Mouse (Mus musculus) midbrain, embryonic 16.5 days (tissue): Measurements from ENCODE around the gene Ttn. TPM values are rescaled to one million over a fixed set of nuclear protein-coding genes. Genes with fewer than 3 reads are reported as not detected.

Experiments
- ATAC-seq: fragments of 200-750 bp; cut with Nextera tagmentation; 2 replicates; pipeline ENCODE4 v1.8.0; 2017; ENCODE audit warnings: moderate TSS enrichment
- H3K27ac ChIP-seq: fragments of 300-500 bp; sonication (generic); 2 replicates; pipeline ENCODE4 v1.5.1; 2014; ENCODE audit warnings: mild to moderate bottlenecking, low read length, mixed read lengths
- H3K27me3 ChIP-seq: fragments of 300-500 bp; sonication (generic); 2 replicates; pipeline ENCODE4 v1.6.1; 2014; ENCODE audit warnings: low read depth, low read length, mixed read lengths; ENCODE audit not compliant: control insufficient read depth, insufficient read depth
- H3K36me3 ChIP-seq: fragments of 300-500 bp; sonication (generic); 2 replicates; pipeline ENCODE4 v1.6.1; 2014; ENCODE audit warnings: mild to moderate bottlenecking, low read length, moderate library complexity, mixed read lengths; ENCODE audit not compliant: control insufficient read depth, insufficient read depth
- H3K4me1 ChIP-seq: fragments of 300-500 bp; sonication (generic); 2 replicates; pipeline ENCODE4 v1.6.1; 2014; ENCODE audit warnings: mild to moderate bottlenecking, low read length, mixed read lengths; ENCODE audit not compliant: control insufficient read depth, insufficient read depth
- H3K4me2 ChIP-seq: fragments of 300-500 bp; sonication (generic); 2 replicates; pipeline ENCODE4 v1.6.1; 2014; ENCODE audit warnings: mild to moderate bottlenecking, low read length, mixed read lengths
- H3K4me3 ChIP-seq: fragments of 300-500 bp; sonication (generic); 2 replicates; pipeline ENCODE4 v1.5.1; 2014; ENCODE audit warnings: low read depth, mild to moderate bottlenecking, low read length, moderate library complexity, mixed read lengths
- H3K9ac ChIP-seq: fragments of 300-500 bp; sonication (generic); 2 replicates; pipeline ENCODE4 v1.6.1; 2014; ENCODE audit warnings: low read depth, low read length, mixed read lengths
- H3K9me3 ChIP-seq: fragments of 300-500 bp; sonication (generic); replicated peaks from 2 replicates; pipeline ENCODE4 v1.6.1; 2014; ENCODE audit warnings: mild to moderate bottlenecking, low read length, mixed read lengths; ENCODE audit not compliant: control insufficient read depth, poor library complexity, severe bottlenecking
- WGBS: fragments of 180-500 bp; shearing (Covaris S2); extraction: QIAGEN DNeasy Blood & Tissue Kit; methylation state at CpG from one replicate; pipeline ENCODE4 v1.1.7; 2014; 5-methylcytosine and 5-hydroxymethylcytosine counted together
- polyA plus RNA-seq: library from polyadenylated mRNA; unstranded; fragments of >200 nt; fragmentation: Nextera tagmentation; extraction: Ambion mirVana; gene quantifications from 2 replicates; pipeline ENCODE4 v1.2.1, GENCODE M21; 2015

Gene Ttn
- polyA plus RNA-seq, 1 experiment from 2014 or later, result 0.21 TPM

DNA sequence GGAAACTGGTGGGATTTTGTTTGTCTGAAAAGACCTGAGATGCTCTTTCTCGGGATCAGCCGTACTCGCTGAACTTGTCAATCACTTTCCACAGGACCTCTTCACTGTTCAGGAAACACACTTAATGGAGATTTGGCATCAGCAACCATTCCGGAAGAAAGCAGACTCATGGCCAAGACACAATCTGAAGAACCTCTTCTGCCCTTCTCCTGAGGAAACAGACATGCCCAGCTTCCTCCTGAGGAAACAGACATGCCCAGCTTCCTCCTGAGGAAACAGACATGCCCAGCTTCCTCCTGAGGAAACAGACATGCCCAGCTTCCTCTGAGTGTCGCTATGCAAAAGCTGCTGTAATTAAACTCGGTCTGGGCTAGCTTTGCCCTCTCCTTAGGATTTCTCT lies 287.1 kb downstream of the Ttn start:
- Histone ChIP-seq H3K9ac (no peak overlapping the region), H3K36me3 (peaks cover 27% of the 10 kb centered on the region), H3K4me2 (no peak overlapping the region), H3K9me3 (no peaks in the 10 kb centered on the region), H3K27ac (no peak overlapping the region), H3K4me3 (no peak overlapping the region), H3K27me3 (no peaks in the 10 kb centered on the region), H3K4me1 (no peaks in the 10 kb centered on the region)
- no peak for ATAC-seq
- WGBS, result 84% methylated on average over 6 of the region's 6 CpGs

GRCm38 (mm10) chr2:76693765-76694164 lies 288.6 kb downstream of the Ttn start:
- Histone ChIP-seq H3K4me1 (no peaks in the 10 kb centered on the region), H3K4me2 (no peak overlapping the region), H3K36me3 (peaks cover 27% of the 10 kb centered on the region), H3K9ac (no peak overlapping the region), H3K4me3 (no peak overlapping the region), H3K27me3 (no peaks in the 10 kb centered on the region), H3K9me3 (no peaks in the 10 kb centered on the region), H3K27ac (no peak overlapping the region)
- WGBS, result 85% methylated on average over 5 of the region's 5 CpGs
- ATAC-seq, result no peak

GRCm38 (mm10) chr2:76690436-76691204 lies 291.7 kb downstream of the Ttn start:
- no peaks in the 10 kb centered on the region for H3K4me1 ChIP-seq
- 93% methylated on average over 12 of the region's 12 CpGs for WGBS
- H3K27ac ChIP-seq, result no peak overlapping the region
- H3K9me3 ChIP-seq, result no peaks in the 10 kb centered on the region
- H3K36me3 ChIP-seq, result peaks cover 28% of the 10 kb centered on the region
- no peak overlapping the region for H3K4me2 ChIP-seq
- no peak for ATAC-seq
- no peak overlapping the region for H3K9ac ChIP-seq
- no peak overlapping the region for H3K4me3 ChIP-seq
- no peaks in the 10 kb centered on the region for H3K27me3 ChIP-seq

DNA sequence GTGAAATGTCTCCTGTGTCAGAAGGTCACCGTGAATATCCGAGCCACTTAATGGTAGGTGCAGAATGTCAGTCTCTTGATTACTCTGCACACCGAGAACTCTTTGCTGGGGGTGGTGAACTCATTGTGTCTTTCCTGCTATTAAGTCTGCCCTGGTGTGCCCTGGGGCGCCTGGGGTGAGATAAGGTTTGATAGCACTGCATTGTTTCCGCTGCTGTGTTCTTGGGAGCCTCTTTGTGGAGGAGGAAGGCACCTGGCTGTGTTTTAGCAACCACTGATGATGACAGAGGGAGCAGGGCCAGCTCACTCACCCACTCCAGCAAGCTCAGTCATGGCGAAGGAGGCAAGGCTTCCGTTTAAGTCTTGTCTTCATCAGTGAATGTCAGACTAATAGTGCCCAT lies 294.2 kb downstream of the Ttn start:
- Histone ChIP-seq H3K4me1 (no peaks in the 10 kb centered on the region), H3K27me3 (no peaks in the 10 kb centered on the region), H3K9me3 (no peaks in the 10 kb centered on the region), H3K4me2 (no peak overlapping the region), H3K36me3 (peaks cover 25% of the 10 kb centered on the region), H3K9ac (no peak overlapping the region), H3K4me3 (no peak overlapping the region), H3K27ac (no peak overlapping the region)
- ATAC-seq, result no peak
- WGBS, result 86% methylated on average over 7 of the region's 7 CpGs

GRCm38 (mm10) chr2:76687608-76688007 lies 294.7 kb downstream of the Ttn start:
- Histone ChIP-seq H3K4me1 (no peaks in the 10 kb centered on the region), H3K36me3 (peaks cover 26% of the 10 kb centered on the region), H3K27ac (no peak overlapping the region), H3K9me3 (no peaks in the 10 kb centered on the region), H3K4me3 (no peak overlapping the region), H3K4me2 (no peak overlapping the region), H3K9ac (no peak overlapping the region), H3K27me3 (no peaks in the 10 kb centered on the region)
- ATAC-seq, result no peak
- WGBS, result 89% methylated on average over 3 of the region's 3 CpGs

DNA sequence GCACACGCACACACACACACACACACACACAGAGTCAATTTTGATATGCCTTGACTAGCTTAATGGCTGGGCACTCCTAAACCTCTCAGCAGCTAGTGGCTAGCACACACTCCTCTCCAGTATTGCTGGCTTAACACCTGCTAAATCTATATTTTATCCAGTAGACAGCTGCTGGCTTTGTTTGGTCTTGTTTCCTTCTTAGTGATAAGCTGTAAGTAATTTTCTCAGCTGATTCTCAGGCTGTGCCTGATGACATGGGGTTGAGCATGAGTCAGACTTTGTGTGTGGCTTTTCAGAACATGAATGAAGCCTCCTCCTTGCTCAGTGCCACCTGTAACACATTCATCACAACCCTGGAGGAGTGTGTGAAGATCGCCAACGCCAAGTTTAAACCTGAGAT lies 295.4 kb downstream of the Ttn start:
- Histone ChIP-seq H3K9me3 (no peaks in the 10 kb centered on the region), H3K36me3 (peaks cover 23% of the 10 kb centered on the region), H3K27me3 (no peaks in the 10 kb centered on the region), H3K4me1 (no peaks in the 10 kb centered on the region), H3K4me2 (no peak overlapping the region), H3K4me3 (no peak overlapping the region), H3K27ac (no peak overlapping the region), H3K9ac (no peak overlapping the region)
- ATAC-seq, result no peak
- 97% methylated on average over 3 of the region's 3 CpGs for WGBS

GRCm38 (mm10) chr2:76682301-76682700 lies 300.0 kb downstream of the Ttn start:
- WGBS, result 96% methylated on average over 8 of the region's 8 CpGs
- H3K9me3 ChIP-seq, result no peaks in the 10 kb centered on the region
- H3K36me3 ChIP-seq, result peaks cover 15% of the 10 kb centered on the region
- no peaks in the 10 kb centered on the region for H3K27me3 ChIP-seq
- no peaks in the 10 kb centered on the region for H3K4me1 ChIP-seq
- no peak overlapping the region for H3K27ac ChIP-seq
- no peak for ATAC-seq
- no peak overlapping the region for H3K4me3 ChIP-seq
- no peak overlapping the region for H3K9ac ChIP-seq
- no peak overlapping the region for H3K4me2 ChIP-seq

DNA sequence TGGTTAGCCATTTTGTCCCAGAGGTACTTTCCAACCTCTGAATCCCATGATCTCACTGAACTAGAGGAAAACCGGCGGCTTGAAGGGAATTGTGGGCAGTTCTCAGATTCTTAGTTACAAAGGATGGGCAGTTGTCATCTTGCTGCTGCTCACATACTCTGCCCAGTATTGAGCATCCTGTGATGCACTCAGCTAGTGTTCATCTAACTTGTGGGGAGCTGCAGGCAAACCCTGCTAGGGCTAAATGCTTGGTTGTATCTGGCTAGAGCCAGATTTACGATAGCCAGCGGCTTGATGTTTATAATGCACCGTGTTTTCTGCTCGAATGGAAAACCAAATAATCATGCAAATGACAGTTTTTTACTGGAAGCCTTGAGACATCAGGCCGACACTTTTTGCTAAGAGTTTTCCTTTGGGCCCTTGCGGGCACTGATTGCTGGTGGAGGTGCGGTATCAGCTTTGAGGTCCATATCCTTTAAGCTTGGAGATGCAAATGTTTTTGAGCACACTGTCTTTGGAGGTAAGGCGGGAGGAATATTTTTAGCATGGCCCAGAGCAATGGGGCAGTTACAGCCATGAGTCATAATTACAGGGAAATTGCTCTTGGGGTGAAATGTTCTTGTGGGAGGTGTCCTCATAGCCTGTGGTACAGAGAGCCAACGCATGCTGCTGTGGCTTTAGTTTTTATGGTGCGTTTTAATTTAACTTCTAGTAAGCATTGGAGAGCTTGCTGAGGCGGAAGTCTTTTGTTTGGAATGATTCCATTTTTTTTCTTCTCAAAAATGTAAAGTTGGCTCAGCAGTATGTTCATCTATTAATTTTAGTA lies 305.7 kb downstream of the Ttn start:
- peak overlapping the region; percentile 67 for H3K4me2 ChIP-seq
- 64% methylated on average over 13 of the region's 13 CpGs for WGBS
- no peaks in the 10 kb centered on the region for H3K36me3 ChIP-seq
- H3K27me3 ChIP-seq, result no peaks in the 10 kb centered on the region
- peak overlapping the region; percentile 73 for H3K4me3 ChIP-seq
- H3K9ac ChIP-seq, result peak overlapping the region; percentile 81
- ATAC-seq, result no peak
- H3K9me3 ChIP-seq, result no peaks in the 10 kb centered on the region
- no peak overlapping the region for H3K27ac ChIP-seq
- H3K4me1 ChIP-seq, result peaks cover 24% of the 10 kb centered on the region

GRCm38 (mm10) chr2:76675949-76676348 lies 306.4 kb downstream of the Ttn start:
- Histone ChIP-seq H3K27me3 (no peaks in the 10 kb centered on the region), H3K9ac (peak overlapping the region; percentile 81), H3K9me3 (no peaks in the 10 kb centered on the region), H3K36me3 (no peaks in the 10 kb centered on the region), H3K27ac (no peak overlapping the region), H3K4me3 (peak overlapping the region; percentile 73), H3K4me1 (peaks cover 25% of the 10 kb centered on the region), H3K4me2 (peak overlapping the region; percentile 67)
- WGBS, result 8% methylated on average over 4 of the region's 4 CpGs
- ATAC-seq, result no peak
